Mouse (Mus musculus) liver, embryonic 16.5 days (tissue): ENCODE data around the gene Fkbp10. TPM values are rescaled to one million over a fixed set of nuclear protein-coding genes. Genes with fewer than 3 reads are reported as not detected.

Source experiments
- ATAC-seq: fragments of 200-750 bp; cut with Nextera tagmentation; 2 replicates; pipeline ENCODE4 v1.8.0; 2017; ENCODE audit warnings: low read depth, mild to moderate bottlenecking, moderate number of reproducible peaks, moderate library complexity
- H3K27ac ChIP-seq: fragments of 300-500 bp; sonication (generic); 2 replicates; pipeline ENCODE4 v1.5.1; 2014; ENCODE audit warnings: mild to moderate bottlenecking, low read length
- H3K27me3 ChIP-seq: fragments of 300-500 bp; sonication (generic); 2 replicates; pipeline ENCODE4 v1.6.1; 2014; ENCODE audit warnings: low read depth, low read length, mixed read lengths; ENCODE audit not compliant: control insufficient read depth, insufficient read depth
- H3K36me3 ChIP-seq: fragments of 300-500 bp; sonication (generic); 2 replicates; pipeline ENCODE4 v1.6.1; 2014; ENCODE audit warnings: mild to moderate bottlenecking; ENCODE audit not compliant: control insufficient read depth, insufficient read depth
- H3K4me1 ChIP-seq: fragments of 300-500 bp; sonication (generic); 2 replicates; pipeline ENCODE4 v1.6.1; 2014; ENCODE audit warnings: low read depth, low read length, mixed read lengths; ENCODE audit not compliant: control insufficient read depth
- H3K4me2 ChIP-seq: fragments of 300-500 bp; sonication (generic); 2 replicates; pipeline ENCODE4 v1.6.1; 2014; ENCODE audit warnings: low read depth, low read length, mixed read lengths
- H3K4me3 ChIP-seq: fragments of 300-500 bp; sonication (generic); 2 replicates; pipeline ENCODE4 v1.5.1; 2014; ENCODE audit warnings: low read depth, mild to moderate bottlenecking, low read length
- H3K9ac ChIP-seq: fragments of 300-500 bp; sonication (generic); 2 replicates; pipeline ENCODE4 v1.6.1; 2014; ENCODE audit warnings: low read depth, low read length
- H3K9me3 ChIP-seq: fragments of 300-500 bp; sonication (generic); replicated peaks from 2 replicates; pipeline ENCODE4 v1.6.1; 2016; ENCODE audit warnings: low read length; ENCODE audit not compliant: control insufficient read depth
- WGBS: fragments of 180-500 bp; shearing (Covaris S2); extraction: QIAGEN DNeasy Blood & Tissue Kit; methylation state at CpG from one replicate; pipeline ENCODE4 v1.1.7; 2014; ENCODE audit not compliant: insufficient replicate concordance; 5-methylcytosine and 5-hydroxymethylcytosine counted together
- polyA plus RNA-seq: library from polyadenylated mRNA; unstranded; fragments of >200 nt; fragmentation: Nextera tagmentation; extraction: Ambion mirVana; gene quantifications from 2 replicates; pipeline ENCODE4 v1.2.1, GENCODE M21; 2015

The Fkbp10 gene
- polyA plus RNA-seq, 1 experiment from 2014 or later, result 8.4 TPM

- H3K27me3 ChIP-seq, result peaks cover 45% of the 10 kb centered on the region
- peak within 1 kb of the TSS; percentile 45; the same call in 1 of the 2 replicates for H3K9ac ChIP-seq
- no peak within 1 kb of the TSS; the same call in 1 of the 2 replicates for H3K27ac ChIP-seq
- peak within 1 kb of the TSS; percentile 60 for H3K4me3 ChIP-seq
- no peaks in the 10 kb centered on the region; the same call in 1 of the 2 replicates for H3K4me1 ChIP-seq
- no peaks in the 10 kb centered on the region for H3K36me3 ChIP-seq
- ATAC-seq, result peak; percentile 83
- peak within 1 kb of the TSS; percentile 70 for H3K4me2 ChIP-seq
- no peaks in the 10 kb centered on the region for H3K9me3 ChIP-seq
- WGBS, result 4% methylated on average over 85 of the region's 93 CpGs
Measured at GRCm38 (mm10) chr11:100414021-100414913, 1.2 kb upstream of the Fkbp10 start, which contains the start of gene P3h4. Gene P3h4 (minus strand): TSS chr11:100414836.

GRCm38 (mm10) chr11:100421537-100421936 is 6.0 kb downstream of the Fkbp10 start:
- Histone ChIP-seq H3K4me1 (no peaks in the 10 kb centered on the region; the same call in 1 of the 2 replicates), H3K9ac (no peak overlapping the region), H3K4me2 (no peak overlapping the region), H3K27me3 (peaks cover 6% of the 10 kb centered on the region), H3K9me3 (no peaks in the 10 kb centered on the region), H3K27ac (no peak overlapping the region), H3K4me3 (no peak overlapping the region), H3K36me3 (no peaks in the 10 kb centered on the region)
- no peak for ATAC-seq
- WGBS, result 85% methylated on average over 8 of the region's 8 CpGs

DNA sequence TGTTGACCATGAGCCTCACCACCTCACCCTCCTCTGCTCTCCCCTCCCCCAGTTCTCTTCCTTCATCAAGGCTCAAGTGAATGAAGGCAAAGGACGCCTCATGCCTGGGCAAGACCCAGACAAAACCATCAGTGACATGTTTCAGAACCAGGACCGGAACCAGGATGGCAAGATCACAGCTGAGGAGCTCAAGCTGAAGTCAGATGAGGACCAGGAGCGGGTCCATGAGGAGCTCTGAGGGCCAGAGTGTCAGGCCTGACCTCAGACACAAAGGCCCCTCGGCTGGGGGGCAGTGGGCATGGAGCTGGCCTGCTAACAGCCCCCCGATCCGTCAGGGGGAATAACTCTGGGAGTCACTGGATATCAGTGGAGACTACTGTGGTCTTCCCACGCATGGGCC is 8.3 kb downstream of the Fkbp10 start:
- ATAC-seq, result no peak
- WGBS, result 75% methylated on average over 7 of the region's 7 CpGs

GRCm38 (mm10) chr11:100425851-100426250 is 10.4 kb downstream of the Fkbp10 start:
- no peaks in the 10 kb centered on the region for H3K9me3 ChIP-seq
- no peak overlapping the region for H3K4me3 ChIP-seq
- peak; percentile 41 for ATAC-seq
- H3K9ac ChIP-seq, result no peak overlapping the region
- H3K27me3 ChIP-seq, result no peaks in the 10 kb centered on the region
- no peaks in the 10 kb centered on the region for H3K36me3 ChIP-seq
- 29% methylated on average over 7 of the region's 7 CpGs for WGBS
- no peaks in the 10 kb centered on the region; the same call in 1 of the 2 replicates for H3K4me1 ChIP-seq
- H3K27ac ChIP-seq, result no peak overlapping the region
- H3K4me2 ChIP-seq, result no peak overlapping the region

More for the DNA sequence above, 8.3 kb downstream of the Fkbp10 start:
- Histone ChIP-seq H3K36me3 (no peaks in the 10 kb centered on the region), H3K9ac (no peak overlapping the region), H3K9me3 (no peaks in the 10 kb centered on the region), H3K4me1 (no peaks in the 10 kb centered on the region; the same call in 1 of the 2 replicates), H3K4me2 (no peak overlapping the region), H3K27me3 (no peaks in the 10 kb centered on the region), H3K27ac (no peak overlapping the region), H3K4me3 (no peak overlapping the region)

GRCm38 (mm10) chr11:100426820-100427219 is 11.3 kb downstream of the Fkbp10 start:
- Histone ChIP-seq H3K9ac (no peak overlapping the region), H3K4me1 (no peaks in the 10 kb centered on the region; the same call in 1 of the 2 replicates), H3K36me3 (no peaks in the 10 kb centered on the region), H3K9me3 (no peaks in the 10 kb centered on the region), H3K4me3 (no peak overlapping the region), H3K27ac (no peak overlapping the region), H3K4me2 (no peak overlapping the region), H3K27me3 (no peaks in the 10 kb centered on the region)
- WGBS, result 56% methylated on average over 3 of the region's 3 CpGs
- ATAC-seq, result no peak

- H3K27ac ChIP-seq, result no peak overlapping the region
- no peaks in the 10 kb centered on the region for H3K36me3 ChIP-seq
- no peak overlapping the region for H3K4me2 ChIP-seq
- H3K27me3 ChIP-seq, result no peaks in the 10 kb centered on the region
- H3K9ac ChIP-seq, result no peak overlapping the region
- 63% methylated on average over 9 of the region's 9 CpGs for WGBS
- no peaks in the 10 kb centered on the region; the same call in 1 of the 2 replicates for H3K4me1 ChIP-seq
- no peak for ATAC-seq
- no peak overlapping the region for H3K4me3 ChIP-seq
- no peaks in the 10 kb centered on the region for H3K9me3 ChIP-seq
Measured at GRCm38 (mm10) chr11:100428612-100429199, 13.2 kb downstream of the Fkbp10 start.

DNA sequence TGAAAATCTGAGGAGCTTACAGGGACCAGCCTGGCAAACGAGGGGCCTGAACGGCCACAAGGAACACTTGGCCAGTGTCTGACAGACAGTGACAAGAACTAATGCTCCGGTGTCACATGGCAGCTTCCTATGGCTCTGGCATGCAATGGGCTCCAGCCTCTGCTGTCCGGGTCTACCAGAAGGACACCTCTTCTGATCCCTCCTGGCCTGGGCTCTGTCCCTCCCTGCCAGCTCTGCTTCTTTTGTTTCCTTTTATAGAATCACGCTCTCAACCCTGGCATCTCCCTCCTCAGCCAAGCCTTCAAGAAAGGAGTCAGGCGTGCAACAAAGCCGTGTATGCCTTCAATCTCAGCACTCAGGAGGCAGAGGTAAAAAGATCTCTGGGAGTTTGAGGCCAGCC is 14.6 kb downstream of the Fkbp10 start:
- no peaks in the 10 kb centered on the region for H3K36me3 ChIP-seq
- ATAC-seq, result no peak
- H3K27ac ChIP-seq, result no peak overlapping the region
- H3K9me3 ChIP-seq, result no peaks in the 10 kb centered on the region
- no peaks in the 10 kb centered on the region; the same call in 1 of the 2 replicates for H3K4me1 ChIP-seq
- no peak overlapping the region for H3K4me3 ChIP-seq
- no peaks in the 10 kb centered on the region for H3K27me3 ChIP-seq
- 78% methylated on average over 7 of the region's 7 CpGs for WGBS
- H3K4me2 ChIP-seq, result no peak overlapping the region
- H3K9ac ChIP-seq, result no peak overlapping the region

GRCm38 (mm10) chr11:100432002-100432401 is 16.5 kb downstream of the Fkbp10 start:
- no peak overlapping the region for H3K9ac ChIP-seq
- no peaks in the 10 kb centered on the region for H3K36me3 ChIP-seq
- H3K4me3 ChIP-seq, result no peak overlapping the region
- ATAC-seq, result no peak
- no peak overlapping the region for H3K4me2 ChIP-seq
- WGBS, result 66% methylated on average over 5 of the region's 5 CpGs
- H3K9me3 ChIP-seq, result no peaks in the 10 kb centered on the region
- H3K27ac ChIP-seq, result no peak overlapping the region
- no peaks in the 10 kb centered on the region for H3K4me1 ChIP-seq
- H3K27me3 ChIP-seq, result no peaks in the 10 kb centered on the region
